Mouse (Mus musculus) heart, postnatal 0 days (tissue): ENCODE data around the gene Gsap. TPM values are rescaled to one million over a fixed set of nuclear protein-coding genes. Genes with fewer than 3 reads are reported as not detected.
"Not testable (repeated sequence)": the region's sequence is repeated elsewhere in the genome, so short reads cannot be mapped to it uniquely, and the experiment has no call there.

ENCODE experiments used
- ATAC-seq: fragments of 200-750 bp; cut with Nextera tagmentation; 2 replicates; pipeline ENCODE4 v1.8.0; 2017; ENCODE audit warnings: low read depth, moderate number of reproducible peaks, moderate library complexity; ENCODE audit not compliant: insufficient read depth
- DNase-seq: peaks from one replicate; pipeline ENCODE4 v3.0.0-alpha.2; 2016; ENCODE audit warnings: low spot score
- H3K27ac ChIP-seq: fragments of 300-500 bp; sonication (generic); 2 replicates; pipeline ENCODE4 v1.5.1; 2014; ENCODE audit warnings: low read depth, mild to moderate bottlenecking
- H3K27me3 ChIP-seq: fragments of 300-500 bp; sonication (generic); 2 replicates; pipeline ENCODE4 v1.6.1; 2014; ENCODE audit warnings: low read length, mixed read lengths; ENCODE audit not compliant: control insufficient read depth, insufficient read depth
- H3K36me3 ChIP-seq: fragments of 300-500 bp; sonication (generic); replicated peaks from 2 replicates; pipeline ENCODE4 v1.6.1; 2014; ENCODE audit warnings: low read length, mixed read lengths; ENCODE audit not compliant: control insufficient read depth, insufficient read depth
- H3K4me1 ChIP-seq: fragments of 300-500 bp; sonication (generic); 2 replicates; pipeline ENCODE4 v1.6.1; 2014; ENCODE audit warnings: antibody characterized with exemption; ENCODE audit not compliant: control insufficient read depth, insufficient read depth
- H3K4me2 ChIP-seq: fragments of 300-500 bp; sonication (generic); 2 replicates; pipeline ENCODE4 v1.6.1; 2014; ENCODE audit warnings: low read depth, mild to moderate bottlenecking, low read length, moderate library complexity
- H3K4me3 ChIP-seq: fragments of 300-500 bp; sonication (generic); 2 replicates; pipeline ENCODE4 v1.5.1; 2014; ENCODE audit warnings: low read depth, low read length
- H3K9ac ChIP-seq: fragments of 300-500 bp; sonication (generic); replicated peaks from 2 replicates; pipeline ENCODE4 v1.6.1; 2014; ENCODE audit warnings: low read depth, low read length, mixed read lengths
- H3K9me3 ChIP-seq: fragments of 300-500 bp; sonication (generic); replicated peaks from 2 replicates; pipeline ENCODE4 v1.6.1; 2016; ENCODE audit warnings: low read length; ENCODE audit not compliant: control insufficient read depth
- CTCF ChIP-seq: IDR thresholded peaks from 2 replicates; pipeline ENCODE4 v1.5.1; 2016; ENCODE audit warnings: antibody characterized with exemption, control low read depth, low read depth
- EP300 ChIP-seq: IDR thresholded peaks from 2 replicates; pipeline ENCODE4 v1.6.1; 2016; ENCODE audit warnings: antibody characterized with exemption, low read depth
- WGBS: fragments of 180-500 bp; shearing (Covaris S2); extraction: QIAGEN DNeasy Blood & Tissue Kit; methylation state at CpG from one replicate; pipeline ENCODE4 v1.1.7; 2014; 5-methylcytosine and 5-hydroxymethylcytosine counted together
- polyA plus RNA-seq: library from polyadenylated mRNA; unstranded; fragments of >200 nt; fragmentation: Nextera tagmentation; extraction: Ambion mirVana; gene quantifications from 2 replicates; pipeline ENCODE4 v1.2.1, GENCODE M21; 2015
- total RNA-seq: library from RNA; depleted of rRNA; stranded (reverse); fragments of >200 nt; gene quantifications from 2 replicates; pipeline ENCODE4 v1.2.3, GENCODE M21; 2014; ENCODE audit warnings: low replicate concordance

Gene Gsap
- total and polyA plus RNA-seq, 2 experiments from 2014 or later: 1.4 to 2.0 TPM

GRCm38 (mm10) chr5:21267090-21267489, 81.0 kb downstream of the Gsap start:
- Histone ChIP-seq H3K27me3 (no peaks in the 10 kb centered on the region), H3K4me1 (no peaks in the 10 kb centered on the region), H3K4me3 (no peak overlapping the region), H3K9ac (no peak overlapping the region), H3K36me3 (no peaks in the 10 kb centered on the region), H3K27ac (no peak overlapping the region), H3K4me2 (no peak overlapping the region), H3K9me3 (no peaks in the 10 kb centered on the region)
- TF ChIP-seq EP300: no peak
- DNase-seq (no peak), ATAC-seq (peak; percentile 39; the same call in 1 of the 2 replicates)
- WGBS: 75% methylated on average over 2 of the region's 2 CpGs

DNA sequence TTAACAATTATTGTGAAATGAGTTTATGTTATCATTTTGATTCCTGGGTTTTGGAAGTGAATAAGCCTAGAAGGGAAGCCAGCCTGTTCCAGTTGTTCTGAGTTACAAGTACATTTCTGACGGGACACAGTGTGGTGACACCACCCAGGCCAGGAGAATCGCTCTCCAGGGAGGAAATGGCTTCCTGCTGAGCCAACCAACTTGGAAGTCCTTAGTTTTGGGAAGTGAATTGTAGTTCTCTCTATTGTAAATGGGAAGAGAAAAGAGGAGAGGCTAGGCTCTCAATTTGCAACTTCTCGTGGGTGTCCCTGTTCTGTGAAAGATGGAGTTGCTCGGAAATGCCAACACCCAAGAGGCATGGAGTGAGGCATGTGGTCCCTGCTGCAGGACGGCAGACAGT, 83.4 kb downstream of the Gsap start:
- H3K9me3 ChIP-seq: no peaks in the 10 kb centered on the region
- DNase-seq (no peak), ATAC-seq (no peak)
- no peak for TF ChIP-seq EP300
- TF ChIP-seq CTCF: no peak
- H3K27me3 ChIP-seq: no peaks in the 10 kb centered on the region
- H3K4me1 ChIP-seq: no peaks in the 10 kb centered on the region
- H3K4me3 ChIP-seq: no peak overlapping the region
- H3K36me3 ChIP-seq: no peaks in the 10 kb centered on the region
- H3K4me2 ChIP-seq: no peak overlapping the region
- H3K27ac ChIP-seq: no peak overlapping the region
- 54% methylated on average over 5 of the region's 5 CpGs for WGBS
- no peak overlapping the region for H3K9ac ChIP-seq

DNA sequence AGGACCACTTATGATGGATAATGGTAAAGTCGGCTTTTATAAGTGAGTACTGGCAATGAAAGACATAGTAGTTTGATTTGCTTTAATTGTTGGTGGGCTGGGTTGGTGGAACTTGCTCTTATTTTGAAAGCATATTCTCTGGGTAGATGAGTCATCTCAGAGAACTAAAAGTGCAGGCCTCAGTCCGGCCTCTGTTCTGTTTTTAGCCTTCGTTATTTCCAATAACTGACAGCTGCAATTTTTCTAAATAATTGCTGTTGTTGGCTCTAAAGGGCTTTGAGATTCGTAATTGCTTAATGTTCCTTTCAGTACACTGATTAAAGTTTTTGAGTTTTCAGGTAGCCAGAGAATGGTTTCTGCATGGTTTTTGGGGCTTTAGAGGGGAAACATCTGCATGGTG, 84.7 kb downstream of the Gsap start:
- Histone ChIP-seq H3K27ac (peak overlapping the region; percentile 54), H3K4me2 (no peak overlapping the region), H3K4me1 (no peaks in the 10 kb centered on the region), H3K4me3 (no peak overlapping the region), H3K27me3 (no peaks in the 10 kb centered on the region), H3K9ac (no peak overlapping the region), H3K9me3 (no peaks in the 10 kb centered on the region), H3K36me3 (no peaks in the 10 kb centered on the region)
- TF ChIP-seq EP300 (no peak), CTCF (no peak)
- 58% methylated on average over 4 of the region's 4 CpGs for WGBS
- DNase-seq (peak; percentile 52), ATAC-seq (no peak)

GRCm38 (mm10) chr5:21271386-21272354, 85.6 kb downstream of the Gsap start:
- no peak overlapping the region for H3K9ac ChIP-seq
- no peak overlapping the region for H3K4me2 ChIP-seq
- no peaks in the 10 kb centered on the region for H3K4me1 ChIP-seq
- DNase-seq (no peak), ATAC-seq (no peak)
- H3K27ac ChIP-seq: peak overlapping the region; percentile 47; the same call in 1 of the 2 replicates
- 63% methylated on average over 9 of the region's 9 CpGs for WGBS
- H3K36me3 ChIP-seq: no peaks in the 10 kb centered on the region
- no peak overlapping the region for H3K4me3 ChIP-seq
- TF ChIP-seq EP300: no peak
- TF ChIP-seq CTCF: no peak
- no peaks in the 10 kb centered on the region for H3K9me3 ChIP-seq
- no peaks in the 10 kb centered on the region for H3K27me3 ChIP-seq

- H3K4me2 ChIP-seq, H3K27me3 ChIP-seq, DNase-seq, H3K4me1 ChIP-seq, H3K9me3 ChIP-seq, ATAC-seq, H3K9ac ChIP-seq, H3K36me3 ChIP-seq, H3K27ac ChIP-seq, H3K4me3 ChIP-seq: not testable (repeated sequence)
- WGBS: 31% methylated on average over 2 of the region's 2 CpGs
- TF ChIP-seq CTCF: peak; percentile 61
Observed at GRCm38 (mm10) chr5:21277685-21278084, 91.6 kb downstream of the Gsap start.
